Mouse (Mus musculus): ENCODE results near the gene Zfp688. TPM values are rescaled to one million over a fixed set of nuclear protein-coding genes. Genes with fewer than 3 reads are reported as not detected.

The Zfp688 gene
- polyA plus RNA-seq, 2 experiments: 18.6 to 25.2 TPM

- 67% methylated on average over 3 of the region's 3 CpGs for WGBS
These were observed 21.5 kb downstream of the Zfp688 start for GRCm38 (mm10) chr7:127400355-127400754.

GRCm38 (mm10) chr7:127393944-127394333, 27.9 kb downstream of the Zfp688 start:
- Histone ChIP-seq H3K4me2 (replicated peaks; ENCODE audit: low read depth, low read length, severe bottlenecking) (peak overlapping the region; percentile 72), H3K36me3 (ENCODE audit: control insufficient read depth, insufficient read depth, low read length) (peaks cover 7% of the 10 kb centered on the region), H3K27ac (replicated peaks; ENCODE audit: low read depth, low read length) (peak overlapping the region; percentile 86), H3K9ac (ENCODE audit: low read depth, low read length, severe bottlenecking) (peak overlapping the region; percentile 72), H3K4me1 (ENCODE audit: control insufficient read depth, insufficient read depth, low read length) (peaks cover 4% of the 10 kb centered on the region), H3K27me3 (ENCODE audit: control insufficient read depth, insufficient read depth, low read length) (no peaks in the 10 kb centered on the region), H3K9me3 (ENCODE audit: control insufficient read depth, low read length) (no peaks in the 10 kb centered on the region), H3K4me3 (replicated peaks; ENCODE audit: low read length) (peak overlapping the region; percentile 65)
- ATAC-seq (ENCODE audit: low FRiP score, low read depth): peak; percentile 14; the same call in 1 of the 2 replicates
- WGBS: 19% methylated on average over 7 of the region's 7 CpGs
- no peak for TF ChIP-seq POLR2A (IDR thresholded peaks at IDR 0.05; ENCODE audit: borderline replicate concordance, extremely low read depth, insufficient read depth, insufficient read length)
- DNase-seq (ENCODE audit: low spot score): no peak

More at GRCm38 (mm10) chr7:127400355-127400754, 21.5 kb downstream of the Zfp688 start:
- no peak overlapping the region for H3K4me3 ChIP-seq (replicated peaks; ENCODE audit: low read length)
- no peaks in the 10 kb centered on the region for H3K4me1 ChIP-seq (ENCODE audit: control insufficient read depth, insufficient read depth, low read length)
- no peaks in the 10 kb centered on the region for H3K36me3 ChIP-seq (ENCODE audit: control insufficient read depth, insufficient read depth, low read length)
- no peaks in the 10 kb centered on the region for H3K27me3 ChIP-seq (ENCODE audit: control insufficient read depth, insufficient read depth, low read length)
- ATAC-seq (ENCODE audit: low FRiP score, low read depth) (no peak), DNase-seq (ENCODE audit: low spot score) (no peak)
- no peaks in the 10 kb centered on the region for H3K9me3 ChIP-seq (ENCODE audit: control insufficient read depth, low read length)
- no peak overlapping the region for H3K4me2 ChIP-seq (replicated peaks; ENCODE audit: low read depth, low read length, severe bottlenecking)
- TF ChIP-seq POLR2A (IDR thresholded peaks at IDR 0.05; ENCODE audit: borderline replicate concordance, extremely low read depth, insufficient read depth, insufficient read length): no peak
- no peak overlapping the region for H3K9ac ChIP-seq (ENCODE audit: low read depth, low read length, severe bottlenecking)
- no peak overlapping the region for H3K27ac ChIP-seq (replicated peaks; ENCODE audit: low read depth, low read length)

GRCm38 (mm10) chr7:127393157-127393943, 28.5 kb downstream of the Zfp688 start, which contains the start of gene E430018J23Rik:
Gene E430018J23Rik (minus strand): TSS chr7:127393629.
- WGBS: under 1% methylated on average over 41 of the region's 45 CpGs

GRCm38 (mm10) chr7:127392251-127392824, 29.5 kb downstream of the Zfp688 start:
- H3K4me3 ChIP-seq (replicated peaks; ENCODE audit: low read length): peak overlapping the region; percentile 65
- WGBS: 83% methylated on average over 8 of the region's 8 CpGs

More at GRCm38 (mm10) chr7:127393157-127393943, 28.5 kb downstream of the Zfp688 start, which contains the start of gene E430018J23Rik:
- TF ChIP-seq POLR2A (IDR thresholded peaks at IDR 0.05; ENCODE audit: borderline replicate concordance, extremely low read depth, insufficient read depth, insufficient read length): peak; percentile 86; the same call in 1 of the 2 replicates
- Histone ChIP-seq H3K4me2 (replicated peaks; ENCODE audit: low read depth, low read length, severe bottlenecking) (peak within 1 kb of the TSS; percentile 72), H3K9me3 (ENCODE audit: control insufficient read depth, low read length) (no peaks in the 10 kb centered on the region), H3K4me1 (ENCODE audit: control insufficient read depth, insufficient read depth, low read length) (peaks cover 4% of the 10 kb centered on the region), H3K27me3 (ENCODE audit: control insufficient read depth, insufficient read depth, low read length) (no peaks in the 10 kb centered on the region), H3K9ac (ENCODE audit: low read depth, low read length, severe bottlenecking) (peak within 1 kb of the TSS; percentile 72), H3K4me3 (replicated peaks; ENCODE audit: low read length) (peak within 1 kb of the TSS; percentile 65), H3K36me3 (ENCODE audit: control insufficient read depth, insufficient read depth, low read length) (peaks cover 7% of the 10 kb centered on the region), H3K27ac (replicated peaks; ENCODE audit: low read depth, low read length) (peak within 1 kb of the TSS; percentile 86)
- ATAC-seq (ENCODE audit: low FRiP score, low read depth) (peak; percentile 94), DNase-seq (ENCODE audit: low spot score) (peak; percentile 100)

GRCm38 (mm10) chr7:127391538-127391937, 30.3 kb downstream of the Zfp688 start:
- Histone ChIP-seq H3K27ac (replicated peaks; ENCODE audit: low read depth, low read length) (no peak overlapping the region), H3K9ac (ENCODE audit: low read depth, low read length, severe bottlenecking) (no peak overlapping the region), H3K4me3 (replicated peaks; ENCODE audit: low read length) (no peak overlapping the region), H3K36me3 (ENCODE audit: control insufficient read depth, insufficient read depth, low read length) (peaks cover 7% of the 10 kb centered on the region), H3K4me1 (ENCODE audit: control insufficient read depth, insufficient read depth, low read length) (peaks cover 4% of the 10 kb centered on the region), H3K4me2 (replicated peaks; ENCODE audit: low read depth, low read length, severe bottlenecking) (no peak overlapping the region), H3K9me3 (ENCODE audit: control insufficient read depth, low read length) (no peaks in the 10 kb centered on the region), H3K27me3 (ENCODE audit: control insufficient read depth, insufficient read depth, low read length) (no peaks in the 10 kb centered on the region)
- no peak for TF ChIP-seq POLR2A (IDR thresholded peaks at IDR 0.05; ENCODE audit: borderline replicate concordance, extremely low read depth, insufficient read depth, insufficient read length)
- ATAC-seq (ENCODE audit: low FRiP score, low read depth) (no peak), DNase-seq (ENCODE audit: low spot score) (no peak)
- 97% methylated on average over 16 of the region's 16 CpGs for WGBS

More at GRCm38 (mm10) chr7:127392251-127392824, 29.5 kb downstream of the Zfp688 start:
- peak overlapping the region; percentile 72 for H3K4me2 ChIP-seq (replicated peaks; ENCODE audit: low read depth, low read length, severe bottlenecking)
- H3K36me3 ChIP-seq (ENCODE audit: control insufficient read depth, insufficient read depth, low read length): peaks cover 7% of the 10 kb centered on the region
- H3K9me3 ChIP-seq (ENCODE audit: control insufficient read depth, low read length): no peaks in the 10 kb centered on the region
- DNase-seq (ENCODE audit: low spot score) (no peak), ATAC-seq (ENCODE audit: low FRiP score, low read depth) (no peak)
- peak overlapping the region; percentile 72; the same call in 1 of the 2 replicates for H3K9ac ChIP-seq (ENCODE audit: low read depth, low read length, severe bottlenecking)
- H3K27me3 ChIP-seq (ENCODE audit: control insufficient read depth, insufficient read depth, low read length): no peaks in the 10 kb centered on the region
- H3K27ac ChIP-seq (replicated peaks; ENCODE audit: low read depth, low read length): no peak overlapping the region
- peaks cover 4% of the 10 kb centered on the region for H3K4me1 ChIP-seq (ENCODE audit: control insufficient read depth, insufficient read depth, low read length)
- no peak for TF ChIP-seq POLR2A (IDR thresholded peaks at IDR 0.05; ENCODE audit: borderline replicate concordance, extremely low read depth, insufficient read depth, insufficient read length)
